Mouse (Mus musculus) CH12F3 (cell line): ENCODE results near the gene Olfr1440.

Experiments used
- in situ Hi-C: fragments of 300-500 bp; cut with MboI; formaldehyde crosslinking; loops from 2 replicates; pipeline ENCODE4 v1.14.3; 2020; ENCODE audit warnings: low sequenced_read_pairs

Olfr1440 gene

DNA sequence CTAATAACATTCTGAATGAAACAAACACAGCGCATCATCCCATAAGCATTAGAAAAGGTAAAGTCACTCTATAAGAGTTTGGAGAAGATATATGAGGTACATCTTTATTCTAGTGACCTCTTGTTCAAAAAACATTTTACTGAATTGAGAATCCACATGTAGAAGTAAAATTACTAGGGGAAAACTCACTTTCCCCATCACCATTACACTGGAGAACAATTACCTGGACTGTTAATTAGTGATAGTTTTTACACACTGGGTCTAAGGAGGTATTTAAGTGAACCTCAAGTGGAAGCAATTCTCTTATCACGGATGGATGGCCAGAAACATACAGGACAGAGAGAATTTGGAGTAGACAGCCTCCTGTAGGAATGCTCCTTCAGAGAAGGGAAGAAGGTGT, at the start of gene Olfr1440:
Gene Olfr1440 (plus strand): TSS at position 301 of the 400 bp plus-strand sequence.
- in situ Hi-C loops: no loop called here

DNA sequence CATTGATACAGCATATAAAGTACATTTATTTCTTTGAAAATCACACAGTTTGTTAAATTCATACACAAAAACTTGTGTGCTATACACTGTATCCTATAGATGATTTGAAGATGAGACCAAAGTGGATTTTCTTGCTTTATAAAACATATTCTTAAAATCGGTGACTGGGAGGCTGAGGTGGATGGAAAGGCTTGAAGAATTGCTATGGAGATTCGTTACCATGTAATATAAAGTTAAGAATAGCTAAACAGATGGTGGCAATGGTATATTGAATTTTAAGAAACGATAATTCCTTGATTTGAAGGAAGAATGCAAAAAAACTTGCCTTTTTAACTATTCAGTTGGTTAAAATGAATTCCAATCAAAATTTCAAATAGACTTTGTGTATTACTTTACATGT, 14.1 kb upstream of the Olfr1440 start:
- in situ Hi-C loops: no loop called here

DNA sequence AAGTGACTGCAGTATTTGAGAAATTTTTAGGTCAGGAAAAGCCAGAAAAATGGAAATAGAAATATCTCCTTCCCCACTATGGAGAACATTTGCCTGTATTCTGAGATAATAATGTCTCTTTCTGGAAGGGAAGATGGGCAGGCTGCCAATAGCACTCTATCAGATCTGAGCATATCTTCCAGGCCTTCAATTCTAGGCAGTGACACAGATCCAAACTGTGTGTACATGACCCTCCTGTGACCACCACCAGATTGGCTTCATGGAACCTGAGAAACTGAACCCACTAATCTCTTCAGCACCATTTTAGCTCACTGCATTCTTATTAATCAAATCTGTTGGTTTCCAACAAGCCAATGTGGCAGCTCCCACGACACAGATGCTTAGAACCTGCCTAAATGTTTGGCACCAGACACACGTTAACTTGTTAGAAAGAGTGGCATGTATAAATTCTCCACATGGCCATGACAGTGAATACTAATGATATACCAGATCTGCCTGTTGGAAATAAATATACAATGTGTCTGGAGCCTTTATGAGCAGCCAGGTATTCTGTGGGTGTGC, 12.5 kb upstream of the Olfr1440 start:
- in situ Hi-C loops: no loop called here

GRCm38 (mm10) chr19:12413737-12414136, 26.7 kb downstream of the Olfr1440 start:
- in situ Hi-C loops: no loop called here

GRCm38 (mm10) chr19:12417361-12417760, 30.3 kb downstream of the Olfr1440 start, which contains the start of gene Olfr1441:
TSS of gene Olfr1441 (plus strand) at chr19:12417433.
- in situ Hi-C loops: no loop called here

DNA sequence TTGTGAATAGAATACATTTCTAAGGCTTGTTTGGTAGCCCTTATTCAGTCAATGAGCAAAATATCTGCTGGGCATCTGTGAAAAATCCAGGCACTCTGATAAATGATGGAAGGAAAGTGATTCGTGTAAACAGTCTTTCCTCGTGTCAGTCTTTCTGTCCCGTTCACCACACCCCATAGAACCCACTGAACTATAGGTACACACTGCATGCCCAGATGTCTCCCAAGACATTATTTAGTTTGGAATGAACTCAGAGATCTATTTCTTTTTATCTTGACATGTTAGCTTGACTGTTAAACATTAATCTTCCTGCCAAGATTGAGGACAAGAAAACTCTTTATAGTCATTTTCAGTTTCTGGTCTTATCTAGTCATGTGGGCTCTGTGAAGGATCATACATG, 31.2 kb downstream of the Olfr1440 start:
- in situ Hi-C loops: no loop called here

DNA sequence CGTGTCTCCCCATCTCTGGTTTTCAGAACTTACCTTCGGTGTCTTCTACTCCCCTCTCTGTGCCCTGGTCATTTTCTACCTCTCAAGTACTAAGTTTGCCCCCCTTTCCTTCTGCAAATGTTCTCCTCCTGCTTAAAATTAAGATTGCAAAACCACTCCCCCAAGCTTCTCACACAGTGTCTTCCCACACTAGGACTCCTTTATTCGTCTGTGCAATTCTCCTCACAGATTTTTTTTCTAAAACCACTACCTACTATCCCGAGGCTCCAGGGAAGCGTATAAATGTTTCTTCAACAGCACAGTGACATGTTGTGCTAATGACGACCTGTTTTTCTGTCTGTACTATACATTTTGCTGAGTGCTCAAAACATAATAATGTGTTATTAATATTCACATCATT, 33.5 kb downstream of the Olfr1440 start:
- in situ Hi-C loops: no loop called here

DNA sequence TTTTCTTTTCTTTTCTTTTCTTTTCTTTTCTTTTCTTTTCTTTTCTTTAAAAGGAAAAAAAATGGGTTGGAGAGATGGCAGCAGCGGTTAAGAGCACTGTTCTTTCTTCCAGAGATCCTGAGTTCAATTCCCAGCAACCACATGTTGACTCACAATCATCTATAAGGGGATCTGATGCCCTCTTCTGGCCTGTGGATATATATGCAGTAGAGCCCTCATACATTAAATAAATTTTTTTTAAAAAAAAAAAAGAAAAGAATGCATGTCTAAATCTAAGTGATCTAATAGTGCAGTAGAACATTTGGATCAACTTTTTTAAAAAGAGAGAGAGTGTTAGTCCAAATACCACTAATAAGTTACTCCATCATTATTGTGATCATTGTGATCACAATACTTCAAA, 34.6 kb downstream of the Olfr1440 start:
- in situ Hi-C loops: no loop called here

GRCm38 (mm10) chr19:12427101-12427500, 40.0 kb downstream of the Olfr1440 start:
- in situ Hi-C loops: no loop called here

GRCm38 (mm10) chr19:12427605-12428004, 40.5 kb downstream of the Olfr1440 start, which contains the start of gene Pfpl:
TSS of gene Pfpl (plus strand) at chr19:12427905.
- in situ Hi-C loops: no loop called here

DNA sequence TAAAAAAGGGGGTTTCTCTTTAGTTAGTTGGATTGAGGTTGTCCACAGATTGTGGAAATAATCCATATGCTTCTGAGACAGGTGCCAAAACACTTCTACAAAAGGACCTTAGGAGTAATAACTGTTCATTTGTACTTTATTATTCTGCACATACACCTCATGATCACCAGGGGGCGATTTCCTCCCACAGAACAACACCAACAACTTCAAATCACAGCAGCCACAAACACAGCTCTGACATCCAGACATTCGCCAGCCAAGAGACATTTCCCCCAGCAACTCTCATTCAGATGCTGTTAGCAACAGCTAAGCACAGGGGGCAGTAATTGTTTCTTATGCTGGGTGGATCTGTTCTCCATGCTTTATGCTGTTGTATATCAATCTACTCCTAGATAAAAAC, 46.0 kb downstream of the Olfr1440 start:
- in situ Hi-C loops: loop anchor here (10.0 kb wide), 1 partner anchor 62 kb away; no protein-coding TSS in a partner anchor

DNA sequence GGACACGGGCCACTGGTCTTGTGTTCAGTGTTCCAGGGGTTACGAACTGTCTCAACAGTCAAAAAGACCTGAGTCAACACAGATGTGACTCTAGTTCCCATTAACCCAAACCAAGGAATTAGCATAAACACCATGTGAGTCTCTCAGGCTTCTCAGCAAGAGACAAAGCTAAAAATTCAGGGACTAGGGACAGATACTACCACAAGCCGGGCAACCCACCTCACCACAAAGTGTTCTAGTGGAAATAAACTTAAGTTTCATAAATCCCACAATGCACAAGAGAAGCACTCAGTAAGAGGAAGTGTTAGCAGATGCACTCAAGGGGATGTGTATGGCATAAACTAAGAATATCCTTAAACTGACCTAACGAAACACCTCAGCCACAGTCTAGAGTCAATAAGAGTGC, 47.9 kb downstream of the Olfr1440 start:
- in situ Hi-C loops: loop anchor here (10.0 kb wide), 1 partner anchor 60 kb away; no protein-coding TSS in a partner anchor

DNA sequence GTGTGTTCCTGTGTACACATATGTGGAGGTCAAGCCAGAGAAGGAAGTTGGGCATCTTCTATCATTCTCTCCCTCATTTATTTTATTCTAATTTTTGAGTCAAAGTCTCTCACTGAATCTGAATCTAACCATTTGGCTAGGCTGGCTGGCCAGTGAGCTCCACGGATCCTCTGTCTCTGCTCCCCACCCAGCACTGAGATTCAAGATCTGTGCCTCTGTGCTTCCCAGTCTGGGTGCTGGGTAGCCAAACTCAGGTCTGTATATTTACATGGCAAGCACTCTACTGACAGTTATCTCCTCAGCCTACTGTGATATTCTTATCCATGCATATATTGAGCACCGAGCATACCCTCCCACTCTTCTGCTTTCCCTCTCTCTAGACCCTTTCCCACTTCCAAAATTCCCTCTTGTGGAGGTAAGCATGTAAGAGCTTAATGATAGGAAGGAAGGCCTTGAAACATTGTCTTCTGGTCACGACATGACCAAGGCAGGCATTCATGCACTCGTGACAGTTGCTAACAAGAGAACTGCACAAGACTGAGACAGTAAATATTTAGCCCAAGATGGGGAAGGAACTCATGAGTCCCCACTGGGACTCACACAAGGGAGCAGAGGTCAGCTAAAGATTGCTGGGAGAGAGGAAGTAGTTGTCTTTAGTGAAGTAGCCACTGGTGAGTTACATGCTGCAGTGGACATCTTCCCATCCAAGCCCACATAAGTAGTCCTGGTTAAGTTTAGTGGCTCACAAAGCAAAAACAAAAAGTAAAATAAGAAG, 48.9 kb downstream of the Olfr1440 start:
- in situ Hi-C loops: loop anchor here (10.0 kb wide), 1 partner anchor 59 kb away; no protein-coding TSS in a partner anchor

DNA sequence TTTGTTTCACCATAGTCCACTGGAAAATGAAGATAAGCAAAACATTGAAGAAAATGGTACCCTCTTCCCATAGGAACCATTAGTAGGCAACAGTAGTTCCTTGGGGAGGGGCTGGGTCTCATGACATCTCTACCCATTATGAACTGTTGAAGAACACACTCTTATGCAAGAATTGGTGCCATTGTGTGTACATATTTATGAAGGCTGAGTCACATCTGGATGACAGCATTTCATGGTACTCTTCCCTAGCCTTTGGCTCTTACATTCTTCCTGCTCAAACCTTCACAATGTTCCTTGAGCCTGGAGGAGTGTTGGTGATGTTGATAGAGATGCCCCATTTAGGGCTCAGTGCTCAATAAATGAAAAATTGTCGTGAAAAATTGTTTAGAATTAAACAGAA, 52.5 kb downstream of the Olfr1440 start:
- in situ Hi-C loops: loop anchor here (10.0 kb wide), 1 partner anchor 55 kb away; no protein-coding TSS in a partner anchor

DNA sequence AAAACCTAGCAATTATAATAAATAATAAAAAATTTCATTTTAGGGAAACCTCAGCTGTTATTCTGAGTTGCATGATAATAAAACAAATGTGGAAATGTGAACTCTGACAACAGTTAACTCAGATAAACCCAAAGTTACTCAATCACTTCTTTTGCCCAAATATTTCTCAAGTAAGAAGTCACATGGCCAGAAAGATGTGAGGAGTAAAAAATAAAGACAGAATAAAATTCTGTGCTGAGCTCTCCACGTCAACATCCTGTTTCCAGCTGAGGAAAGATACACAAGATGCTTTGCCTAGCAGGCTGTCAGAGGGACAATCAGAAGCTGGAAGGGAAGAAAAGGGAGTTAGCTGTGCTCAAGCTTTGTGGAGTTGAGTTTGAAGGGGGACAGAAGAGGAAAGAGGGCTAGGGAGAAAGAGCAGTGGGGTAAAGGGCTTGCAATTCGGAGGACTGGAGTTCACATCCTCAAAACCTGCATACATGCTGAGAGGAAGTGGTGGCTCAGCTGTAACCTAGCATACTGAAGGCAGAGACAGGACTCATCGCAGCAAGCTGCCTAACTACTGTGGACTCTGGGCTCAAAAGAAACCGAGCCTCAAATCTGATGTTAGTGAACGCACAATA, 53.1 kb downstream of the Olfr1440 start:
- in situ Hi-C loops: no loop called here

DNA sequence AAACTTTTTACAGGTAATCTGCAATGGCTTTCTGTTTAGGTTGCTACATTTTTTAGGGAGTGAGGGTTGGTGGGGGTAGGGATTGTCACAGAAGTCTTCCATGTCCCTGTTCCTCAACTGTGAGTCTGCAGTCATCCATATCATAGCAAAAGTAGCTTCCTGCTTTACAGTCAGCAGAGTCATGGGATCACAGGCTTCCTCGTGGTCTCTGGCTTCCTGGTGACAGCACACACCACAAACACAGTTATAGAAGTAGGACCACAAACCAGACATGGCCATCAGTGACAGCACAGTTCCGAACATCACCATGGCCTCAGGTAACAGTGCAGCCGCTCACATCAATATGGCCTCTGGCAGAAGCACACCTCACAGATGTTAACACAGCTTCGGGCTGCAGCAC, 55.5 kb downstream of the Olfr1440 start:
- in situ Hi-C loops: no loop called here

GRCm38 (mm10) chr19:12445014-12445413, 57.9 kb downstream of the Olfr1440 start:
- in situ Hi-C loops: no loop called here
